Mouse (Mus musculus) cortical plate, adult 2 months (tissue): ENCODE results near the gene Robo2. TPM values are rescaled to one million over a fixed set of nuclear protein-coding genes. Genes with fewer than 3 reads are reported as not detected.

Experiments
- H3K27ac ChIP-seq: fragments of 200-500 bp; 2 replicates; pipeline ENCODE4 v1.5.1; 2012; ENCODE audit warnings: low read length, control low read depth, inconsistent platforms; ENCODE audit not compliant: insufficient read depth
- H3K4me1 ChIP-seq: fragments of 200-500 bp; 2 replicates; pipeline ENCODE4 v1.6.1; 2011; ENCODE audit warnings: low read length; ENCODE audit not compliant: control insufficient read depth, insufficient read depth
- H3K4me3 ChIP-seq: fragments of 200-500 bp; 2 replicates; pipeline ENCODE4 v1.5.1; 2011; ENCODE audit warnings: mild to moderate bottlenecking, low read length, control low read depth; ENCODE audit not compliant: insufficient read depth
- CTCF ChIP-seq: fragments of 200-500 bp; IDR thresholded peaks from 2 replicates; pipeline ENCODE4 v1.5.1; 2011; ENCODE audit warnings: mild to moderate bottlenecking, control low read depth, low read length; ENCODE audit not compliant: insufficient read depth; ENCODE audit errors: extremely low read depth
- POLR2A ChIP-seq: fragments of 200-500 bp; IDR thresholded peaks from 2 replicates; pipeline ENCODE4 v1.6.1; 2011; ENCODE audit warnings: mild to moderate bottlenecking, low read length, control low read depth; ENCODE audit not compliant: insufficient read depth; ENCODE audit errors: extremely low read depth
- polyA plus RNA-seq: library from polyadenylated mRNA; depleted of rRNA; stranded (reverse); fragments of >200 nt; gene quantifications from 2 replicates; pipeline ENCODE4 v1.2.3, GENCODE M21; 2012

Gene Robo2
- polyA plus RNA-seq, 1 experiment, result 54.2 TPM

DNA sequence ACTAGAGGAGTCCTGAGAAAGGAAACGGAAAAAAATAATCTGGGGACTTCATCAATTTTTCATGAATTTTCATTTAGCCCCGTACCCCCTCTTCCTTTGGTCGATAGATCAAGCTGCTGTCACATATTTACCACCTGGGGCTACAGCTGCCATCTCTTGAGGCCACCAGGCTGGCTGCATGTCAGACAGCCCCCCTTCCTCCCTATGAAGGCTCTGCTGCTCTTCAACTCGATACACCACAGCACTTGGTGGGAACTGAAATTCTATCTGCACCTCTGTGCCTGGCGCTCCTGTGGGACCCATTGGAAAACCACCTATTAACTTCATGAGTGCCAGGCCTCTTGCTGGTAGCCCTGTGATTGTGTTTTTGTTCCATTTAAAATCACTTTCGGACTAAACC, 63.2 kb downstream of the Robo2 start:
- Histone ChIP-seq H3K4me1 (no peaks in the 10 kb centered on the region), H3K4me3 (no peak overlapping the region), H3K27ac (no peak overlapping the region)
- TF ChIP-seq CTCF (no peak), POLR2A (no peak)

DNA sequence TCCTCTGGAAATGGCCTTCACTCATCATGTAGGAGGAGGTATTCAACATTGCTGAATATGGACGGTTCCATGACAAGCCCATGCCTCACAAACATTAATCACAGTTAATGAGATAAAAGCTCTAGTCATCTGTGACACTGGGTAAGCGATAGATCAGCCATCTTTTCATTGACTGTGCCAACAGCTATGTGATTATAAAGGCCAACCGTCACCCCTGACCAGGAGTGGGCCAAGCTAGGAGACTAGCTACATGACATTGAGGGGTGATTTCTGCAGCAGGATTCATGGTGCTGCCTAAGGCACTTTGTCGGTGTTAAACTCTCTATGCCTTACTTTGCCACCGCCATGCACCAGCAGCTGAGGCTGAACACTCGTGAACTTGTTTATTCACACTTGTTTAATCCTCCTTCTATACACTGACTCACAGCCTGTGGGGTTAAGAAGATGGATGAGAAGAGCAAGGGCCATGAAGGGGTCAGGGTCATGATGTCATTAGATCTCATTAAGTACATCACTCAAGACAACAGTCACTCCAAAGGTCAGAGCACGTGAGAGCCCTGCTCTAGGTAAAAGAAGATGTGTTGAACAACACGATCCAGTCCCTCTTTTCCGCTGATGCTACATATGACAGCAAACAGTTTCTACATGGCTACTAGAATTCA, 72.5 kb downstream of the Robo2 start:
- Histone ChIP-seq H3K27ac (no peak overlapping the region), H3K4me3 (no peak overlapping the region), H3K4me1 (no peaks in the 10 kb centered on the region)
- no peak for TF ChIP-seq POLR2A
- TF ChIP-seq CTCF, result no peak

DNA sequence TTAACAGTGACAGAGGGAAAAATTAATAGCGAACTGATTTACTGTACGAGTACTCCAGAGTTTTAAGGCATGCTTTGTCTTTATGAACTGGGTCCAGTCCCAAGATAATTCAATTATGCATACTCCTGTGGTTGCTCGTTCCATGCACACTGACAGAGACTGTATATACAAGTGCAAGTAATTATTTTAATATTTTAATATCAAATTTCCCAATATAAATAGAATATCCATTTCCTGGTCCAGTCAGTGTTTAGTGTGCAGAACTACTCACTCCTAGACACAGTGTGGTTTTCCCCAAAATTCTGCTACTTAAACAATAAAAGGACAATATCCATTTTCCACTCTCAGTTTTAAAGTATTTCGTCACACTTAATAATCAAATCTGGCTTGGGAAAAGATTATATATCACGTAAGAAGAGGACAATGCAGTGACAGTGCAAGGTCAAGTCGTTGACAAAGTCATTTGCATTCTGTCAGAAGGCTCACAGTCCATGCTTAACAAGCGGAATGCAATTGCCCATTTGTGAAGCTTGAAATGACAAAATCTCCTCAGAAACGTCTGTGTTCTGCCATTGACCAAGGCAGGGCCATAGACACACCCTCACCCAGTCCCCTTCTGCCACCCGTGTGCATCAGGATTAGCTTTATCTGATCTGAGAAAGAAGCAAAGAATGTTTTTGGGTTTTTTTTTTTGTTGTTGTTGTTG, 89.8 kb downstream of the Robo2 start:
- Histone ChIP-seq H3K27ac (no peak overlapping the region), H3K4me3 (no peak overlapping the region), H3K4me1 (no peaks in the 10 kb centered on the region)
- TF ChIP-seq CTCF (no peak), POLR2A (no peak)

DNA sequence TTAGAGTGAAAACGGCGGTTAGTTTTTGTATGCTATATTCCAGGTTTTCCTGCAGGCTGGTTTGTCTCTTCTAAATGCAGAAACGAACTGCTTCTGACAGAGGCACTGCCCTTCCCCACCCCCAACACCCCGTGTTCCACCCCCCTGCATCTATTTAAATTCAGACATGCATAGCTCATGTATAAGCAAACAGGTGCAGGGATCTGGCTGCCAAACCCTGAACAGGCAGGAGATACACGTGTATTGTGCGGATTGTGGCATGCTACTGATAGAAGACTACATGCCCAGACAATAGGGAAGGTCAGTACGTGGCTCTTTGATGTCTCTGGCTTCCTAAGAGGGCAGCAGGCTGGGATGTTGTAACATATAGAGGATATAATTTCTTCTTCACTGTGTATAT, 95.5 kb downstream of the Robo2 start:
- H3K4me3 ChIP-seq, result no peak overlapping the region
- H3K4me1 ChIP-seq, result no peaks in the 10 kb centered on the region
- TF ChIP-seq CTCF, result no peak
- TF ChIP-seq POLR2A, result no peak
- H3K27ac ChIP-seq, result no peak overlapping the region

DNA sequence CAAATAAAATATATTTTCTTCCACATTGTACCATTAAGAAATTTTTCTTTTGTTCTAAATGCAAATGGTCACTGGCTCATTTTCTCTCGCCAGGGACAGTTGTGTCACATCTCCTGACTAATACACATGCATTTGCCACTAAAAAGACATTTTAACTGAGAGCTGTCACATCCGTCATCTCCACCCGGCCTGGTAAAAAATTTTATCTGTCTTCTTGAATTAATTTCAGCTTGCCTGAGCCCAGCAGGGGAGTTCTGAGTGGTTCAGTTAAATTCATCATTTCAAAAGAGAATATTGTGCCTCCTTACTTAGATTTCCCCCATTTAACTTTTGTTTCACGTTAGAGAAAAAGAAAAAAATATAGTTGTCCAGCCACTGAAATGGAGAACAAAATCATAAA, 98.4 kb downstream of the Robo2 start:
- no peak for TF ChIP-seq POLR2A
- TF ChIP-seq CTCF, result no peak
- Histone ChIP-seq H3K4me1 (no peaks in the 10 kb centered on the region), H3K27ac (no peak overlapping the region), H3K4me3 (no peak overlapping the region)

DNA sequence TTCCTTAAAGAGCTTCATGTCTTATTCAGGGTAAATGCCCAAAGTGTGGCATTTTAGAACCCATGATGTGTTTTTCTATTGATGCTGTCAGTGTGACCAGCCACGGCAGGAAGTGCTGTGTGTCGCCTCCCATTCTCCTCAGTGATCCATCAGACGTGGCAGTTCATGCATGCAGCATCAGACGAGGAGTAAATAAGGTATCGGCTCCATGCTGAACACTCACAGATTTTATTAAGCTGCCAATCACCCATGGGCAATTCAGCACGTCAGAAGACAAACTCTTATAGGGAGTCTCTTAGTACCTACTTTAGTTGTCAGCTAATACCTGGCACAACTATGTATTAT, 104.1 kb downstream of the Robo2 start:
- no peak overlapping the region for H3K4me3 ChIP-seq
- no peaks in the 10 kb centered on the region for H3K4me1 ChIP-seq
- TF ChIP-seq POLR2A (no peak), CTCF (no peak)
- no peak overlapping the region for H3K27ac ChIP-seq

DNA sequence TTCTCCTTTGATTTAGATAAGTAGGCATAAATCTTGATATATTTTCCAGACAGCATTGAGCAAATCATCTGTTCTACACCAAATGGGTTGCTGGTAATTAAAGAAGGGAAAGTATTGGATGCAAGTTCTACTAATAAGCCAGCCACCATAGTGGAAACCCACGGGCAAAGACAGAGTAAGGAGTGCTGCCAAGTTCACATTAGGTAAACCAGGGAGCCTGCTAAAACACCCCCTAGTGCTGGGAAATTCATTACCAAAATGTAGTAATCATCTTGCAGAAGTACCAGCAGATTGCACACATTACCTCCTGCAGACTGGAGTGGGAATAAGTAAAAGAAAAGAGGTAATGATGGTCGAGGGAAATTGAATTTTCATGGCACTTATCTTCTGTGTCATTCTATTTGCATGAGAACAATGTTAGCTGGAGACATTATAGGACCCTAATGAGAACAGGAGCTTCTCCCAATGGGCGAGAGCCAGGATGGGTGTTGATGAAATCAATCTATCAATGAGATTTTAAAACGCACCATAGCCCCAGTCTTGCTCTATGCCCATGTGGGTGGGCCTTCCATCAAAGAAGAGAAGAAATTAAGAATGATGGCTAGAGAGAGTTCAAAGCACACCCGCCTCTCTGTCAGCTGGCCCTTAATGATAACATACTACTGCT, 104.6 kb downstream of the Robo2 start:
- Histone ChIP-seq H3K27ac (no peak overlapping the region), H3K4me1 (no peaks in the 10 kb centered on the region), H3K4me3 (no peak overlapping the region)
- TF ChIP-seq POLR2A (no peak), CTCF (no peak)

DNA sequence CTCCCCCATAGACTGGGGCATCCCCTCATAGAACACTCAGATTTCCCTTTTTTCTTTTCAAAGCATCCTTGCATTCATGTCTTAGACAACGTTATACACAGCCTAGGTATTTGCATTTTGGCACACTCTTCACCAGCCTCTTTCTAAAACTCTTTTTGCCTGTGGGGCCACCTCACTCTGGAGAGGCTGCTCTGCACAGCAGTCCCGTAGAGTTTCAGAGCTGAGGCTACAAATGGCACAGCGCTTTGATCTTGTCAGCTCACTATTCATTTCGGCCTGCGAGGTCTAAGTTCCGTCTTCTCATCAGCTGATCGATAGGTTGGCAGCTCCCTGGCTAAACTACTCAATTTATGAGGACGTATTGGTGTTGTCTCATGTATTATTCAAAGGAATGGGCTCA, 123.7 kb downstream of the Robo2 start:
- no peak overlapping the region for H3K4me3 ChIP-seq
- H3K27ac ChIP-seq, result no peak overlapping the region
- H3K4me1 ChIP-seq, result no peaks in the 10 kb centered on the region
- no peak for TF ChIP-seq CTCF
- no peak for TF ChIP-seq POLR2A

DNA sequence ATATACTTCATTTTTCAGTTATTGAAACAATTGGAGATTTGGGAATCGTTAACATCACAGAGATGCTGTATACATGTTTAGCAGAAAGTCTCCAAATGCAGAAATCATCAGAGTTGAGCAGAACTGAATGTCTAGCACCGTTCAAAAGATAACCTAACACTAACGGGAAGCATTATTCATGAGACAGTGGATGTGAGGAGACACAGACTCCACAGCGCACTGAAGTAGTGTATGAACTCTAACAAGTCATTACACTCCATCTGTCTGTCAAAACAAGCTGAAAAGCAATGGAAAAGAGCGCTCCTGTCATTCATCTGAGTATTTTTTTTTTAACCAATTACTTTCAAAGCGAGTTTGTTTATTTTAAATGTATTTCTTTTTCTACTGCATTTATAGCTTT, 129.1 kb downstream of the Robo2 start:
- TF ChIP-seq CTCF (no peak), POLR2A (no peak)
- no peak overlapping the region for H3K4me3 ChIP-seq
- no peaks in the 10 kb centered on the region for H3K4me1 ChIP-seq
- no peak overlapping the region for H3K27ac ChIP-seq

DNA sequence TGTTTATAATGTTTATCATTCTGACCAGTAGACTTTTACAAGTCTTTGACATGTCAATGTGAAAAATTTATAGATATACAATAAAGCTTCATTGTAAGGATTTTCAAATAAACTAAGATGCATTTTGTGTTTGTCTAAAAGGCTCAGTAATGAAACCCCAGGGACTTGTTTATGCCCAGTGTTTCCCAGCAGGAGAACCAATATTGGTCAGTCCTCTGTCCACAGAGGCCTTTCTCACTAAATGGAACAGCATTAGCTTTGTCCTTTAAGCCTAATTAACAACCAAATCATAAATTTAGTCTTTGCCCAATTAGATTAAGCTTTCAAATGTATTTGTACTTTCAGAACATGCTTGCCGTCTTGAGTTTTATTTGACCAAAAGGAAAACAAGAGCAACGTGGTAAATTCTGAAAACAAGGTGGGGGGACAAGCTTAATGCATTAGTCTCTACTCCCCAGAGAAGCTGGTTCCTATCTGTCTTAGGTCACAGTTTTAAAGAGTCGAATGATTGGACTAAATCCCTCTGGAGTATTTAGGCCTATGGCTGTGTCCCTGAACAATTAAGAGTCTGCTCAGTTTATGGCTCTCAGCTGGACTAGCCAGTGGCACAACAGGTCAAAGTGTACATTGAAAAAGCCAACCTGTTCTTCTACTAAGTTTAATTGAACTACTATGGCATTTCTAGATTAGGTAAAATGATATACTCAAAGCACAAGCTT, 134.6 kb downstream of the Robo2 start:
- TF ChIP-seq CTCF (no peak), POLR2A (no peak)
- Histone ChIP-seq H3K4me1 (no peaks in the 10 kb centered on the region), H3K4me3 (no peak overlapping the region), H3K27ac (no peak overlapping the region)
